Mouse (Mus musculus) cerebral cortex, adult 2 months (tissue): ENCODE measurements around the gene BC028528.

ENCODE experiments used
- WGBS: fragments of 180-500 bp; shearing (Covaris S2); methylation state at CpG from one replicate; pipeline ENCODE4 v1.1.7; 2018; 5-methylcytosine and 5-hydroxymethylcytosine counted together

Gene BC028528

DNA sequence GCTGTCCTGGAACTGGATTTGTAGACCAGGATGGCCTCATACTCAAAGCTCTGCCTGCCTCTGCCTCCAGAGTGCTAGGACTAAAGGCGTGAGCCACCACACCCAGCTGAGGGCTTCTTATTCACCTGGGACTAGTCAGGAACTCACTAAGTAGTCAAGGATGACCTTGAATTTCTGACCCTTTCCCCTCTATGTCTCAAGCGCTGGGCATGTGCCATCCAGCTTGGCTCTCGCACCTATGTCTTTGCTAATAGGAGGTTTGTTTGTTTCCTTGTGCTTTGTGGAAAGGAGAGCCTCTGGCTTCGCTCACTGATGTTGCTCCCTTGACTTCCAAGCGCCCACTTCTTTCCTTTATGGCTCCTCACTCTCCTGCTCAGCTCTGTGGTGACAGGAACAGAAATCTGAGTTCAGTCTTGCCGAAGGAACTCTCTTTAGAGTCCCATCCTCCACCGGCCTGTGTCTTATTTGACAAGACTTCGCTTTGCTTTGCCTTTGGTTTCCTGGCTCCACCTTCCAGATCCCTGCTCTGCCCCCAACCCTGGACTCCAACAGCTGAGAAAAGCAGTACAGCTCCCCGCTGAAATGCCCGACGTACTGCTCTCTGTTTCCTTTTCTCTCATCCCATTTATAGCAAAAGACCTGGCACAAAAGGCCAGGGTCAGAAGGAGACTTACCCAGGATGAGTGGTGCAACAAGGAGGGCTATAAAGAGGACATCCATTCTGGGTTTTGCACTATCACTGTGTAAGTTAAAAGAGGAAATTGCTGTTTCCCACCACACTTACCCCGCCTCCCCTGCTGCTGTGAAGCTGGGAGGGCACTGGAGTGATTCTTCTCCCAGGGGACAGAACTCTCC is at the start of gene BC028528:
TSS of gene BC028528 (minus strand) at position 795 of the 855 bp plus-strand sequence.
- 44% methylated on average over 12 of the region's 12 CpGs for WGBS

DNA sequence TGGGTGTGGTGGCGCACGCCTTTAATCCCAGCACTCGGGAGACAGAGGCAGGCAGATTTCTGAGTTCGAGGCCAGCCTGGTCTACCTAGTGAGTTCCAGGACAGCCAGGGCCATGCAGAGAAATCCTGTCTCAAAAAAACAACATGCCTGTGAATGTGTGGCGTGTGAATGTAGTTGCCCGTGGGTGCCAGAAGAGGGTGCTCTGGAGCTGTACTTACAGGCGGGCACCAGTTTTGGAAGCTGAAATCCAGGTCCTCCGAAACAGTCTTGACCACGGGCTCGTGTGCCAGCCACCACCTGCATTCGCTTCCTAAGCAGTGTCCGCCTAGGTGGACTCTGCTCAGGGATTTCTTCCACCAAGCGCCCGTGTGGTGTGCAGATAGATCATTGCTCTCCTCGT is 47.0 kb upstream of the BC028528 start:
- WGBS = 91% methylated on average over 15 of the region's 15 CpGs

DNA sequence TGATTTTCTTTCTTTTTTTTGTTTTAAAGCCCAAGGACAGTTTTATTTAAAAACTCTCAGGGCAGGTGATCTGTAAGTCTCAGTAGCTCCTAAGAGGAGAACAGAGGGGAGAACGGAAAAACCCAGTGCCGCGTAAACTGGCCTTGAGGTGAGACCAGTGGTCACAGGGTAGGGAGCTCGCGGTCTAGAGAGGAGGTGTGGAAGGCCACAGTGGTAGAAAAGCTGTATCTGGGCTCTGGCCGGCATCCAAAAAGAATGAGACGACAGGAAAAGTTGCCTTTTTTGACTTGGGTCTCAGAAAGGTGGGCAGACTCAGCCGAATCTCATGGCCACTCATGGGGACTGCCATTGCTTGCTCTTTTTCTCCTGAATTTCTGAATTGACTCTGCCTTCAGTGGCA is 46.4 kb upstream of the BC028528 start:
- whole genome bisulfite sequencing = 96% methylated on average over 8 of the region's 8 CpGs

DNA sequence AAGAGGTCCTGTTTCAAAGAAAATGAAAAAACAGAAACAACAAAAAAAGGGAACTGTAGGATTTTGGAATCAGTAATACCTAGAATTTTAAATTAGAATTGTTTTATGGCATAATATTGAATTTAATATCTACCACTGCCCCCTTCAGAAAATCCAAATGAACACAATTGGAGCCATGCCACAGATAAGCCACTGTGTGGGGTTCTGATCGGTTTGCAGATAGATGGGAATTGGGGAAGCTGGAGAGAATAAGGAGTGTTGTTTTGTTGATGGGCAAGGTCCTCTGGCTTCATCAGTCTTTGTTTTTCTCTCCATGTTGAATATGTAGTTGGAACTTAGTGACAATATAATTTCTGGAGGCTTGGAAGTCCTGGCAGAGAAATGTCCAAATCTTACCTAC is 42.6 kb upstream of the BC028528 start:
- 82% methylated on average over 1 of the region's 1 CpGs for WGBS

DNA sequence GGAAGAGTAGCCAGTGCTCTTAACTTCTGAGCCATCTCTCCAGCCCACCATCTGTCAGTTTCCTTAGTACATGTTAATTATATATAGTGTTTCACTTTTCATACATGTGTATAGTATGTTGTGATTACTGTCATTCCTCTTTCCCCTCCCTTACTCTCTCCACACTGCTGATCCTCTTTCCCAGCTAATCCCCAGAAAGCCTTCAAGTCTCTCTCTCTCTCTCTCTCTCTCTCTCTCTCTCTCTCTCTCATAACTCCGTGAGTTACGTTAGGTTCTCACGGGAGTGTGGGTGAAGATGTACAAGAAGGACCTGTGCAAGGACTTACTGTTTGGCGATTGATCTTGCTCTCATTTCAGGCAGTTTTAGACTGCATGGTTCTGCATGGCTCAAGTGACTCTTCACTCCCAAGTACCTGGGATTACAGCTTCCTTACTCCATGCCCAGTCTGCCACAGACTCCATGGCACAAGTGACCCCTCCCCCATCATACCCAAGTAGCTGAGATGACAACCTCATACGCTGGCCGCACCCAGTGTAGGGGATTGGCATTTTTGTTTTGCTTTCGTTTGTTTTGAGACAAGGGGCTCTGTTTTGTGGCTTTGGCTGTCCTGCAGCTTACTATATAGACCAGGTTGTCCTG is 41.4 kb upstream of the BC028528 start:
- 89% methylated on average over 7 of the region's 7 CpGs for WGBS

DNA sequence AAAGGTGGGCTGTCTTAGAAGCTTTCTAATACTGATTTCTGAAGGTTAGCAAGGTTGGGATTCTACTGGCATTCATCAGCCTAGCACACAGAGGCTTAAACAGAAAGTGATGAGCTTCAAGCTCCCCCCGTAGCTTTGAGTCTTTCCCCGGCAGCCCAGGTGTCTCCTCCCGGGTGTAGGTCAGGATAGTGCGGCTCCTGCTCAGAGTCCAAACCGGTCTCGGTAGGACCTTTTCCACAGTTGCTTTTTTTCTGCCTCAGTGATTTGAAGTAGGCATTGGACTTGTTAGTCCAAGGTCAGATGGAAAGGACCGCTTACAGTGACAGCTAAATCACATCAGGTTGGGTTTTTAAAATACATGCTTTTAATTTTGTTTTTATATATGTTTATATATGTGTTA is 40.8 kb upstream of the BC028528 start:
- whole genome bisulfite sequencing = 91% methylated on average over 7 of the region's 7 CpGs

DNA sequence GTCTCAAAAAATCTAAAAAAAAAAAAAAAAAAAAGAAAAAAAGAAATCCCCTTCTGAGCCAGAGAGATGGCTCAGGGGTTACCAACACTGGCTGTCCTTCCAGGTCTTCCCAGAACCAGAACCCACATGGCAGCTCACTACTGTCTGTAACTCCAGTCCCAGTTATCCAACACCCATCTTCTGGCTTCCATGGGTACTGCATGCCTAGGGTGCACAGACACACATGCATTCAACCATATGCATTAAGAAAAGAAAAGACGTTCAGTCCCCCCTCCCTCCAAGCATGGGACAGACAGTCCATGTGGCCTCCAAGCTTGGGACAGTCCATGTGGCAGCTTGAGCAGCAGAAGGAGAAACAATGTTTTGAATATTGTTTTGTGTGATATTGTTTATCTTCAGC is 40.4 kb upstream of the BC028528 start:
- 41% methylated on average over 1 of the region's 1 CpGs for WGBS

DNA sequence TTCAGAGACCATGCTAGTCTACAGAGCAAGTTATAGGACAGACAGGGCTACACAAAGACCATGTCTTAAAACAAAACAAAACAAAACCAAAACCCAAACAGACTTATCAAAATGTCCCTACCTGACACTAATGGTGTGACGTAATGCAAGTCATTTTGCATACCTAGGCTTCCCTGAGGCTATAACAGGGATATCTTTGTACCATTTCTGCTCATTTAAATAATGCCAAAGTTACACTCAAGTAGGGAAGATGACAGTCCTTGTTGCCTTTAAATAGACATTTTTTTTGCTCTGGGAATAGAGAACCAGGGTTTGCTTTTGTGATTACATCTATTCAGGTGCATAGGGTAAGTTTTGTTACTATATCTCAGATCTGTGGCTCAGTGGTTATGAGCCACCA is 39.7 kb upstream of the BC028528 start:
- WGBS = 96% methylated on average over 1 of the region's 1 CpGs

DNA sequence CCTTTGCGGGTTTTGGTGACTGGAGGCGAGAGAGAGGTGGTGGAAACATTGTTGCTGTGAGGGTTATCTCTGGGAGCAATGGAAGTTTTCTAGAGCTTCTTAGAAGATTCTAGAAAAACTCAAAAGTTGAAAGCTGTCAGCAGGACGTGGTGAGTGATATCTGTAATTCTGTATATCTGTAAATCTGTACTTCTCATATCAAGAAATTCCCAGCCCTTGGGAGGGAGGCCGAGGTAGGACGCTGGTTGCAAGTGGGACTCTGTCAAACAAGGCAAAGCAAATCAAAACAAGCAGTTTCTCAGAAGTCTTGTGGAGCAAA is 38.6 kb upstream of the BC028528 start:
- WGBS = 7% methylated on average over 5 of the region's 5 CpGs

DNA sequence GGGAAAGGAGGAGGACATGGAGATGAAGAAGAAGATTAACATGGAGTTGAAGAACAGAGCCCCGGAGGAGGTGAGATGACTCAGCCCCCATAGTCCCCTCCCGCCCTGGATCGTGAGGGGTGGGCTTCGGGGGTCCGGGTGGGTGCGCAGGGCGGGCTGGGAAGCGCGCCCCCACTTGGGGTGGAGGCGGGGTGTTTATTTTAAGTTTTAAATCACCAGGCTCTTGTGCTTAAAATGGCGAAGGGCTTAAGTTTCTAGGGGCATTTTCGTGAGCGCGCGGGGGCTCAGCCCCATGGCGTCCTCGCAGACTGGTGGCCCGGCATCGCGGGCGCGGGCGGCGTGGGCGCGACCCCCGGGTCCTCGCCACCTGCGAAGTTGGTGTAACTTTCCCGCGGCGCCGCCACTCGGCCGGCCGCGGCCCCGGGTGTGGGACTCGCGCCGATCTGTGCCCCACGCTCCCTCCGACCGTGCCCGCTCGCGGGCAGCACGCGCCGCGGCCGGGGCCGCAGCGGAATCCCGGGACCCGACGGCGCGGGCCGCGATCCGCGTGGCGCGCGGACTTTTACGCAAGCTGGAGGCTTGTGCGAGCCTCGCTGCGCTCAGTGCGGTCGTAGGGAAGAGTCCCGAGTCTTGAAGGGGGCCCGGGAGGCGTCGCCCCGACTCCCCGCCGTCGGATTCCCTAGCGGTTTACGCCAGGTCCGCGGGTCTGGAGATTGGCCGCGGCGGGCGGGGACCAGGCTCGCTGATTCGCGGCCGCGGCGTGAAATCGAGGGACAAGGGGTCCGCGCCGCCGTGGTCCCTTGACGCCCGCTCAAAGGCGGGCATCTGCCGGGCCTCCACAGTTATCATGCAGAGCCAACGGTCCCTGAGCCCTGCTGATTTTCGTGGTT is 38.0 kb upstream of the BC028528 start:
- WGBS = under 1% methylated on average over 105 of the region's 105 CpGs

DNA sequence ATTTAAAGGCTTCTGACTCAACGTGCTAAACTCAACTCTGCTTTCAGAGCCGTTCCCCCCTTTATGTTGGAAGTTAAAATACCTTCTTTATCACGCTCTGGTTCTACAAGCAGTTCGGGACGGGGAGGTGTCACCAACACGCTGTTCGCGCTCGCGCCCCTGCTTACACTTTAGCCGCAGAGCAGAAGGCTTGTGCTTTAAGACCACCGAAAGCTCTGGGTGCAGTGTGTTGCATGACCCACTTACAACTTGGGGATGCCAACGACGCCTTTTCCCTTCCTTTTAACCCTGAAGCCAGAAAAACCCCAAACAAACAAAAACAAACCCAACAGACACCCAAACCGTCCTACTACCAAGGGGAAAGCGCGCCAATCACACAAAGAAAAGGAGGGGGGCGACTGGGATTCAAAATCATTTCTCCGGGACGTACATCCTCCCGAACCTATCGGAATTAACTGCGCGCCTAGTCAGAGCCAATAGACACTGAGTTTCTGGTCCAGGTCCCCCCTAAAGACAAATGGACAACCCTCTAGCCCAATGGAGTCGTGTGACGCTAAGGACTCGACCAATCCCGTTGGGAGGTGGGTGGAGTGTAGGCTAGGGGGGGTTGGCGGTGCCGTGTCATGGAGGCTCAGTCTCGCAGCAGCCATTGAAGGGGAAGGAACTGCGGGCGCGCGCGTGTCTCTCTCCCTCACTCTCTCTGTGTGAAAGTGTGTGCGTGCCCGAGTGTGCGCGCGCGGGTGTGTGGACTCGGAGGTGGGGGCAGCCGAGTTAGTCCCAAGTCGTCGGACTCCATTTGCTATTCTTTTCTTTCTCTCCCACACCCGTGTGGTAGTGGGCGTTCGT is 37.1 kb upstream of the BC028528 start, which contains the start of gene Anp32e:
TSS of gene Anp32e (plus strand) at position 589 of the 846 bp plus-strand sequence.
- WGBS = under 1% methylated on average over 49 of the region's 49 CpGs

DNA sequence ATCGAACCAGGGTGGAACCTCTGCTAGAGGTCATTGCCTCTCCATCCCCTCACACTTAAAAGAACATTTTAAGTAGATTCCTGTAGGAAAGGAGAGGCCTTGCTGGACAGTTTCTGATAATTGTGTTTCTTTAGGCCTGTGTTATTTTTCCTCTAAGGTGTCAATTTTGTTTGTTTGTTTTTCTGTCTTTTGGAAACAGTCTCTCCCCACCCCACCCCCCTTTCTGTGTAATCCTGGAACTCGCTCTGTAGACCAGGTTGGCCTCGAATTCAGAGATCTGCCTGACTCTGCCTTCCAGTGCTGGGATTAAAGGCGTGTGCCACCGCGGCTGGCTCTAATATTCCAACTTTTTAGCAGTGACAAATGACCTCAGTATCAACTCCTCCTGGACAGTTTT is 36.5 kb upstream of the BC028528 start:
- WGBS = 66% methylated on average over 6 of the region's 6 CpGs

DNA sequence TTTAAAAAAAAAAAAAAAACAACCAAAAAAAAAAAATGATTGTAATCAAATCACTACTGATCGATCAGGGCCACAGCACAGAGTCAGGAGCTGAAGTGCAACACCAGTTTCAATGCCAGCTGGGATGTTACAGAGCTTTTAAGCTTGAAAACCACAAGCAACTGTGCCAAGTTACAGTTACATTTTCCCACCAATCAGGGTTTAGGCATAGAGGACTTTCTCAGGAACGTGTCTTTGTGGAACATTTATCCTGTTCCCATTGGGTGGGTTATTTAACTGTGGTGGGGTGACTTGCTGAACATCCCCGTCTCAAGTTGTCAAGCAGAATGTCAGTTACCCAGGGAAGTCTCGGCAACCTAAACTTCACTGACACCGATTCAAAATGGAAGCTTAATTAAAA is 33.3 kb upstream of the BC028528 start:
- WGBS = 86% methylated on average over 5 of the region's 5 CpGs

DNA sequence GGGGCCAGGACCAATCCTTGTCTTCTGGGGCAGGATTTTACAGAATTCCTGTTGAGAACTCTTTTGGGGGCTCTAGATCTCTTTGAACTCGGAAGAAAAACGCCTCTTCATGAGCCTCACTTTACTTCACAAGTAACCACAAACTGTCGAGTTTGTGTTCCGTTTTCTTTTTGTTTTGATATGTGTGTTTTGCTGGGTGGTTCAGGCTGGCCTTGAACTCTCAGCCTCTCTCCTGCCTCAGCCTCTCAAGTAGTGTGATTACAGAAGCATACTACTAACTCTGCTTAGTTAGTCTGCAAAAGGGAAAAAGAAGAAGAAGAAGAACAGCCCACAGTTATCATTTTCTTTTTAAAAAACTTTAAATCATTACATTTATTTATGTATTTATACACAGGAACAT is 32.4 kb upstream of the BC028528 start:
- WGBS = 74% methylated on average over 4 of the region's 4 CpGs

DNA sequence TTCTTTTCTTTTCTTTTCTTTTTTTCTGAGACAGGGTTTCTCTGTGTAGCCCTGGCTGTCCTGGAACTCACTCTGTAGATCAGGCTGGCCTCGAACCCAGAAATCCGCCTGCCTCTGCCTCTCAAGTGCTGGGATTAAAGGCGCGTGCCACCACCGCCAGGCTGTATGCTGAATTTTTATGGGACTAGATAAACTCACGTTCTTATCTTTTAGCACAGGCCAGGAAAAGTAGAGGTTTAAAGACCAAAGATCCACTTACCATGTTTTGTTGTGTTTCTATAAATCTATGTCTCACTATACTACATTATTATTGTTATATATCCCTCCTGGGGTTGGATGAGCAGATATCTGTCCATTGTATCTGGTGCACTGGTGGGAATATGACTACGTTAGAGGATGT is 31.6 kb upstream of the BC028528 start:
- WGBS = 96% methylated on average over 7 of the region's 7 CpGs

DNA sequence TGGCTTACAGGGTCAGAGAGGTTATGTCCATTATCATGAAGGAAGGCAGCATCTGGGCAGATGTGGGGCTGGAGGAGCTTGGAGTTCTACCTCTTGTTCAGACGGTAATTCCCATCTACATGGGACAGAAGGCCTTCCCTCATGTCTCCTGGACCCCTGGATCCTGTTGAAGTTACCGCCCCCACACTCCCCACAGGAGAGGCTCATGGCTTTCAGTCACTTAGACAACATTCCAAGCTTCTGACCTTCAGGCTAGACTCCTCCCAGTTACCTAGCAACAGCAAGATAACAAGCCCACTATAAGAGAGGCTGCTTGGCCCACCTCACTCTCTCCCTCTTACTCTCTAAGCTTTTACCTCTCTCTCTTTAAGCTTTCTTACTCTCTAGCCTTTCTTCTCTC is 28.7 kb upstream of the BC028528 start:
- 87% methylated on average over 2 of the region's 2 CpGs for WGBS

DNA sequence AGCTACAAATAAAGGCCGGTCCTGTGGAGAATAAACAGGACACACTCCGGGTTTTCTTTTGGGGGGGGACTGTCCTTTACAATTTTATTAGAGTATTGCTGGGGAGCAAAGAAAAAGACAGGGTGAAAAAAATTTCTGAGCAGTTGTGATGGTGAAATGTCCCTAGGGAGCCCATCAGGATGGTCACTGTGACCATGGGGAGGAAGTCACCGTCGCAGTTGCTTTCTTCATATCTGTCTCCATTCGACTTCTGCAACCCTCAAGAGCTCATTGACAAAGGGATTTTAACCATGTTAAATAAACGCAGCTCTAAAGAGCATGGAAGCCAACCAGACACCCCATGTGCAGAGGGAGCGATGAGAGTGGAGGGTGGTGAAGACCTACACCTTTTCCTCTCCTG is 25.0 kb upstream of the BC028528 start:
- 75% methylated on average over 7 of the region's 7 CpGs for WGBS

DNA sequence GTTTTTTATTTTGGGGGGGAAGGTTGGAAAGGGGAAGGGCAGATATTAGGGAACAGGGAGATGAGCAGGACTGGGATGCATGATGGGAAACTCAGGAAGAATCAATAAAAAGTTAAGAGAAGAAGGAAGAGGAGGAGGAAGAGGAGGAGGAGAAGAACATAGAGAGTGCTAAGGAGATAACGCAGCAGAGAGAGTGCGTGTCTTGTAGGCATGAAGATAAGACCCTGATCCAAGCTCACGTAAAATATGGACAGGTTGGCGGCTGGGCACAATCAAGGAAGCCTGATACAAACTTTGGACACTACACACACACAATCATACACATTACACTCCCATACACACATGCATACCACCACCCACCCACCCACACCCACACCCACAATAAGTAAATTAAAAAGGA is 22.9 kb upstream of the BC028528 start:
- WGBS = 94% methylated on average over 4 of the region's 4 CpGs

DNA sequence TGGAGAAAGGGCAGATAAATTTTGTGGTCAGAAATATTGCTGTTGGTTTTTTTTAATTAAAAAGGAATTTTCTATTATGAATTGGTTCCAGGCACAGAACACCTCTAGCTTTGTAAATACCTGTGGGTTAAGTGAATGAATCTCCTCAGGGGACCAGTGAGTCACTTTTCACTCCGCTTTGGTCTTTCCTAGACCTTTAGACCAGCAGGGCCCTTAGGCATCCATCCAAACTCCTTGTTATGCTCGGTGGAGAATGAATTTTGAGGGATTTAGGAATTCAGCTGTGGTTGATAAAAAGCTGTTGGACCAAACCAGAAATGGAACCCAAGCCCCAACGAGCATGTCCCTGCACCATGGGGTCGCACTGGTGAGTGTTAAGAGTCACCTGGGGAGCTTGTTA is 15.8 kb upstream of the BC028528 start:
- WGBS = 49% methylated on average over 4 of the region's 4 CpGs

DNA sequence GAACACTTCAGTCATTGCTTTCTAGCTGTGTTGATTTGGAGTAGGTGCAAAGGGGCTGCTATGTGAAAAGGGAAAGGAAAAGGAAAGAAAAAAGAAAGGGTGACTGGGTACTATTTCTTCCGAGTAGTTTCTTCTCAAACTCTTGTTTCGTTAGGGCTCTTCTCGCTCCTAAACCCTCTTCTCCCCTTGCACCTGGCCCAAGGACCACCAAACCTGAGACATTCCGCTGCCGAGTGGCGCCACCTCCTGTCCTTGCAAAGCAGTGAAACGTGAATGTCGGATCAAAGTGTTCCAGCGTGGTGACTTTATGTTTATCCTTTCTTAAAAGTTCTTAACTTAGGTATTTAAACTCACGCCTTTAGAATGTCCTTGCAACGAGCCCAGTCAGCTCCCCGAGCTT is 15.1 kb upstream of the BC028528 start:
- 1% methylated on average over 12 of the region's 12 CpGs for WGBS

DNA sequence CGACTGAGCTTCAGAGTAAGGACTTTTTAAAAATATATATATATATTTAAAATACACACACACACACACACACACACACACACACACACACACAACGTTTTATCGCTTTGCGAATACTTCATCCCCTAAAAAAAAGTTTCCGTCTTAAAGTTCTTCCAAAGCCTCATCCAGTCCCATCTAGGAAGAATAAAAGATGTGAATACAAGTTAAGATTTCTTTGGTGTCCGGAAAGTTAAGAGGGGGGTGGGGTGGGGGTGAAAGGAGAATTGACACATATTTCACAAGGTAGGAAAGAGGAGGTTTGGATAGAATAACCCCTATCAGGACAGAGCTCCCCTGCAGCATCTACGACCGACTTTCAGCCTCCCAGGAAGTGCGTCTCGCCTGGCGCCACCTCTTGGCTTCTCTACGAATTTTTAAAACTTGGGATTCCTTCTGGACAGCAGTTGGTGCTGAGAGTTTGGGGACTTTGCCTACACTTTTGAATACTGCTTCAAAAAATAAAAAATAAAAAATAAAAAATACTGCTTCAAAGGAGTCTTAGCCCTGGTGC is 14.2 kb upstream of the BC028528 start:
- WGBS = under 1% methylated on average over 12 of the region's 12 CpGs
